Mouse (Mus musculus) myocyte (in vitro differentiated cells): ENCODE measurements at regions not wholly inside any gene's neighbourhood (a gene's known extent, or its start where the extent isn't known, plus 50 kb on each side); places are given as distances from the start of the nearest gene placed in this dataset.

Experiments
- CEBPB ChIP-seq: IDR thresholded peaks from 2 replicates; pipeline ENCODE4 v1.6.1; 2011; ENCODE audit warnings: mild to moderate bottlenecking, moderate library complexity; ENCODE audit not compliant: poor library complexity, insufficient read depth, severe bottlenecking
- E2F4 ChIP-seq: IDR thresholded peaks from one replicate; pipeline ENCODE4 v1.6.1; 2011; ENCODE audit warnings: mild to moderate bottlenecking, control low read depth, moderate library complexity; ENCODE audit not compliant: insufficient read depth
- MAX ChIP-seq: IDR thresholded peaks from one replicate; pipeline ENCODE4 v1.6.1; 2011; ENCODE audit warnings: low read depth, mild to moderate bottlenecking, control low read depth
- MYOD1 ChIP-seq, 3 experiments: IDR thresholded peaks; one replicate each; pipeline ENCODE4 v1.6.1; 2011; ENCODE audit warnings: control low read depth in 2 of 3, low read depth in 2 of 3, mild to moderate bottlenecking in 2 of 3, moderate library complexity in 1 of 3; ENCODE audit not compliant: insufficient read length in 2 of 3, control insufficient read depth in 1 of 3
- MYOG ChIP-seq, 3 experiments: IDR thresholded peaks; one replicate each; pipeline ENCODE4 v1.6.1; 2011; ENCODE audit warnings: control low read depth in 2 of 3, low read depth in 2 of 3, mild to moderate bottlenecking in 2 of 3; ENCODE audit not compliant: insufficient read length in 2 of 3, control insufficient read depth in 1 of 3, insufficient read depth in 1 of 3
- POLR2A ChIP-seq: IDR thresholded peaks from one replicate; pipeline ENCODE4 v1.6.1; 2011; ENCODE audit warnings: low read depth, mild to moderate bottlenecking, control low read depth, moderate library complexity; ENCODE audit not compliant: insufficient read length
- POLR2AphosphoS2 ChIP-seq: IDR thresholded peaks from one replicate; pipeline ENCODE4 v1.6.1; 2011; ENCODE audit warnings: low read depth, control low read depth; ENCODE audit not compliant: insufficient read length
- REST ChIP-seq: IDR thresholded peaks from one replicate; pipeline ENCODE4 v1.6.1; 2011; ENCODE audit warnings: mild to moderate bottlenecking, control low read depth, moderate library complexity; ENCODE audit not compliant: insufficient read depth, insufficient read length
- SRF ChIP-seq: IDR thresholded peaks from one replicate; pipeline ENCODE4 v1.6.1; 2011; ENCODE audit warnings: low read depth; ENCODE audit not compliant: control insufficient read depth, insufficient read length
- TCF12 ChIP-seq: IDR thresholded peaks from one replicate; pipeline ENCODE4 v1.6.1; 2011; ENCODE audit warnings: mild to moderate bottlenecking, control low read depth; ENCODE audit not compliant: poor library complexity, insufficient read depth, severe bottlenecking
- TCF3 ChIP-seq: IDR thresholded peaks from one replicate; pipeline ENCODE4 v1.6.1; 2011; ENCODE audit warnings: low read depth, control low read depth; ENCODE audit not compliant: insufficient read length
- USF1 ChIP-seq: IDR thresholded peaks from one replicate; pipeline ENCODE4 v1.6.1; 2011; ENCODE audit warnings: low read depth, mild to moderate bottlenecking, control low read depth, moderate library complexity

DNA sequence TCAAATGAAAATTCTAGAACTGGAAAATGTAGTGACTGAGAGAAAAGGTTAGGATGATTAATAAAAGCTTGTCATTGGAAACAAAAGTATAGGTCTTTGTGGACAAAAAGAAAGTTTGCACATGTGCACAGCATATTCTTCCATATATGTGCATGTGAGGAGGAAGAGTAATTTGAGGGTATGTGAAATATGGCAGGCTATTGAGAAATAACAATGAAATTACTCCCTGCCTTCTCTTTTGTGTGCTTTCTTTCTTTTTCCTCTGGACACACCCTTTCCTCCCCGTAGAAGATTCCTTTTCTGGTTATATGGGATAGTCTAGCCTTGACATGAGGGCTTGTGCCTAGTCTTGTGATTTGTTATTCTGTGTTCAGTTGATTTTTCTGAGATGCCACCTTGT, 301.9 kb downstream of the Ptprc start:
- TF ChIP-seq E2F4 (no peak), TCF12 (no peak), MYOG (IDR thresholded peaks at IDR 0.05; ENCODE audit: control insufficient read depth in 1 of 3, insufficient read depth in 1 of 3, insufficient read length in 2 of 3, low read depth in 2 of 3) (no peak), POLR2A (no peak), REST (no peak), MYOD1 (IDR thresholded peaks at IDR 0.05; ENCODE audit: control insufficient read depth in 1 of 3, insufficient read length in 2 of 3, low read depth in 2 of 3) (no peak), MAX (no peak), USF1 (no peak), SRF (no peak), POLR2AphosphoS2 (no peak), CEBPB (no peak), TCF3 (no peak)
